Comparison of ENCODE assay signal across 8 mouse cellular contexts in genomic region chrX:155623701-155624281, GRCm38 (mm10). TPM values are rescaled to one million over a fixed set of nuclear protein-coding genes. Genes with fewer than 3 reads are reported as not detected.
DNase-seq lines count a peak whose midpoint lies in the region; ATAC-seq and TF ChIP-seq lines count a peak whose summit lies in the region.

Ptchd1 (minus strand) TSS chrX:155623814.

- H3K4me1 ChIP-seq in heart, embryonic 10.5 days, result no peaks in the 10 kb centered on the region
- H3K4me1 ChIP-seq in heart, adult 2 months (ENCODE audit: control insufficient read depth, insufficient read depth, low read length), result no peaks in the 10 kb centered on the region
- H3K4me1 ChIP-seq in ES-E14 (ENCODE audit: control insufficient read depth in 2 of 2, insufficient read depth in 2 of 2, low read length in 2 of 2, poor library complexity in 1 of 2), result no peaks in the 10 kb centered on the region
- H3K4me1 ChIP-seq in embryonic facial prominence, embryonic 10.5 days, result peaks cover 10% of the 10 kb centered on the region; the same call in 1 of the 2 replicates
- no peaks in the 10 kb centered on the region for H3K4me1 ChIP-seq in intestine, postnatal 0 days (replicated peaks; ENCODE audit: control insufficient read depth, insufficient read depth, low read length)
- H3K4me1 ChIP-seq in liver, postnatal 0 days (ENCODE audit: insufficient read depth), result no peaks in the 10 kb centered on the region
- H3K4me1 ChIP-seq in stomach, postnatal 0 days (replicated peaks; ENCODE audit: control insufficient read depth, insufficient read depth), result no peaks in the 10 kb centered on the region

- in situ Hi-C loops in ES-E14 (cut with MboI; ENCODE audit: low sequenced_read_pairs in 2 of 2, unreplicated experiment in 2 of 2), result no loop called here

- no peak for TF ChIP-seq CTCF in heart, adult 2 months (IDR thresholded peaks at IDR 0.05)
- TF ChIP-seq CTCF in intestine, postnatal 0 days (IDR thresholded peaks at IDR 0.05; ENCODE audit: low read depth), result no peak
- TF ChIP-seq CTCF in liver, postnatal 0 days (IDR thresholded peaks at IDR 0.05; ENCODE audit: low read depth), result no peak
- no peak for TF ChIP-seq CTCF in stomach, postnatal 0 days (IDR thresholded peaks at IDR 0.05; ENCODE audit: low read depth)

- H3K79me2 ChIP-seq in heart, adult 2 months (replicated peaks; ENCODE audit: control insufficient read depth, insufficient read depth, low read length), result no peaks in the 10 kb centered on the region

- H3K27me3 ChIP-seq in heart, embryonic 10.5 days (ENCODE audit: insufficient read depth, poor library complexity, severe bottlenecking), result peaks cover 57% of the 10 kb centered on the region
- no peaks in the 10 kb centered on the region for H3K27me3 ChIP-seq in heart, adult 2 months (ENCODE audit: control insufficient read depth, insufficient read depth, low read length)
- peaks cover 68% of the 10 kb centered on the region for H3K27me3 ChIP-seq in embryonic facial prominence, embryonic 10.5 days (replicated peaks; ENCODE audit: low read depth, poor library complexity, severe bottlenecking)
- peaks cover 21% of the 10 kb centered on the region; the same call in 1 of the 2 replicates for H3K27me3 ChIP-seq in intestine, postnatal 0 days (replicated peaks; ENCODE audit: control insufficient read depth, insufficient read depth, low read length)
- H3K27me3 ChIP-seq in liver, postnatal 0 days (ENCODE audit: insufficient read depth, low read length), result peaks cover 26% of the 10 kb centered on the region; the same call in 1 of the 2 replicates
- H3K27me3 ChIP-seq in stomach, postnatal 0 days (ENCODE audit: control insufficient read depth, insufficient read depth, low read length), result no peaks in the 10 kb centered on the region

- WGBS in heart, embryonic 10.5 days, result 11% methylated on average over 31 of the region's 34 CpGs
- 17% methylated on average over 34 of the region's 34 CpGs for WGBS in heart, adult 2 months
- 22% methylated on average over 34 of the region's 34 CpGs for WGBS in embryonic facial prominence, embryonic 10.5 days
- WGBS in intestine, postnatal 0 days, result 16% methylated on average over 29 of the region's 34 CpGs
- 26% methylated on average over 22 of the region's 34 CpGs for WGBS in liver, postnatal 0 days (ENCODE audit: insufficient replicate concordance)
- WGBS in stomach, postnatal 0 days, result 14% methylated on average over 25 of the region's 34 CpGs

- ATAC-seq in intestine, postnatal 0 days, result no peak
- ATAC-seq in liver, postnatal 0 days, result no peak
- peak; percentile 60; the same call in 1 of the 2 replicates for ATAC-seq in stomach, postnatal 0 days (ENCODE audit: low FRiP score, low TSS enrichment)

- peak within 1 kb of the TSS; percentile 72 for H3K4me2 ChIP-seq in intestine, postnatal 0 days (replicated peaks; ENCODE audit: low read depth)
- peak within 1 kb of the TSS; percentile 58 for H3K4me2 ChIP-seq in liver, postnatal 0 days (ENCODE audit: low read depth, low read length)
- peak within 1 kb of the TSS; percentile 60 for H3K4me2 ChIP-seq in stomach, postnatal 0 days (replicated peaks; ENCODE audit: low read depth)

- H3K27ac ChIP-seq in heart, embryonic 10.5 days, result no peak within 1 kb of the TSS
- H3K27ac ChIP-seq in heart, adult 2 months, result no peak within 1 kb of the TSS
- no peak within 1 kb of the TSS for H3K27ac ChIP-seq in ES-E14 (ENCODE audit: insufficient read depth, low read depth, low read length, poor library complexity, severe bottlenecking)
- H3K27ac ChIP-seq in embryonic facial prominence, embryonic 10.5 days (replicated peaks), result no peak within 1 kb of the TSS
- H3K27ac ChIP-seq in intestine, postnatal 0 days (ENCODE audit: low read depth, low read length), result no peak within 1 kb of the TSS
- H3K27ac ChIP-seq in liver, postnatal 0 days (ENCODE audit: low read depth), result no peak within 1 kb of the TSS
- 0 out of 2 replicates have a peak within 1 kb of the TSS, but pooled peaks have one; percentile 4 for H3K27ac ChIP-seq in stomach, postnatal 0 days (replicated peaks)

- H3K4me3 ChIP-seq in heart, embryonic 10.5 days, result peak within 1 kb of the TSS; percentile 63
- no peak within 1 kb of the TSS for H3K4me3 ChIP-seq in heart, adult 2 months
- H3K4me3 ChIP-seq in ES-E14 (ENCODE audit: insufficient read depth in 1 of 2, low read depth in 1 of 2, low read length in 2 of 2, poor library complexity in 1 of 2, severe bottlenecking in 1 of 2), result peak within 1 kb of the TSS; percentile 69
- peak within 1 kb of the TSS; percentile 64 for H3K4me3 ChIP-seq in embryonic facial prominence, embryonic 10.5 days
- peak within 1 kb of the TSS; percentile 41 for H3K4me3 ChIP-seq in intestine, postnatal 0 days (ENCODE audit: low read depth, low read length)
- peak within 1 kb of the TSS; percentile 24; the same call in 1 of the 2 replicates for H3K4me3 ChIP-seq in liver, postnatal 0 days (ENCODE audit: low read depth, low read length)
- peak within 1 kb of the TSS; percentile 43 for H3K4me3 ChIP-seq in stomach, postnatal 0 days (ENCODE audit: low read depth, low read length)

- no peak for TF ChIP-seq POLR2A in heart, adult 2 months (IDR thresholded peaks at IDR 0.05; ENCODE audit: insufficient read depth, low read depth, low read length)

- H3K9me3 ChIP-seq in heart, embryonic 10.5 days, result no peaks in the 10 kb centered on the region
- no peaks in the 10 kb centered on the region for H3K9me3 ChIP-seq in ES-E14 (ENCODE audit: control insufficient read depth, insufficient read depth, low read depth, low read length)
- no peaks in the 10 kb centered on the region for H3K9me3 ChIP-seq in embryonic facial prominence, embryonic 10.5 days
- H3K9me3 ChIP-seq in intestine, postnatal 0 days (ENCODE audit: control insufficient read depth), result no peaks in the 10 kb centered on the region
- H3K9me3 ChIP-seq in liver, postnatal 0 days (ENCODE audit: low read length), result no peaks in the 10 kb centered on the region
- no peaks in the 10 kb centered on the region for H3K9me3 ChIP-seq in stomach, postnatal 0 days (ENCODE audit: control insufficient read depth, low read length)

- H3K9ac ChIP-seq in heart, adult 2 months (ENCODE audit: low read depth, low read length), result no peak within 1 kb of the TSS
- peak within 1 kb of the TSS; percentile 61 for H3K9ac ChIP-seq in ES-E14 (ENCODE audit: insufficient read depth, low read depth, low read length, poor library complexity, severe bottlenecking)
- no peak within 1 kb of the TSS for H3K9ac ChIP-seq in intestine, postnatal 0 days (ENCODE audit: low read depth, low read length)
- H3K9ac ChIP-seq in liver, postnatal 0 days (replicated peaks), result no peak within 1 kb of the TSS
- H3K9ac ChIP-seq in stomach, postnatal 0 days (ENCODE audit: low read length), result peak within 1 kb of the TSS; percentile 35; the same call in 1 of the 2 replicates

- intact Hi-C loops in heart, adult 2 months (cut with DNase I), result no loop called here

- no peak for TF ChIP-seq EP300 in heart, adult 2 months (IDR thresholded peaks at IDR 0.05; ENCODE audit: insufficient read depth, low read depth, low read length)
- no peak for TF ChIP-seq EP300 in liver, postnatal 0 days (IDR thresholded peaks at IDR 0.05; ENCODE audit: low read depth)
- TF ChIP-seq EP300 in stomach, postnatal 0 days (optimal IDR thresholded peaks at IDR 0.05), result no peak

- no peaks in the 10 kb centered on the region for H3K36me3 ChIP-seq in heart, embryonic 10.5 days
- no peaks in the 10 kb centered on the region for H3K36me3 ChIP-seq in heart, adult 2 months (ENCODE audit: control insufficient read depth, insufficient read depth, low read length)
- no peaks in the 10 kb centered on the region for H3K36me3 ChIP-seq in ES-E14 (ENCODE audit: control insufficient read depth, insufficient read depth, low read length, poor library complexity, severe bottlenecking)
- no peaks in the 10 kb centered on the region for H3K36me3 ChIP-seq in embryonic facial prominence, embryonic 10.5 days (replicated peaks)
- no peaks in the 10 kb centered on the region for H3K36me3 ChIP-seq in intestine, postnatal 0 days (ENCODE audit: control insufficient read depth, insufficient read depth)
- no peaks in the 10 kb centered on the region for H3K36me3 ChIP-seq in liver, postnatal 0 days (replicated peaks; ENCODE audit: insufficient read depth, low read length)
- H3K36me3 ChIP-seq in stomach, postnatal 0 days (ENCODE audit: control insufficient read depth, insufficient read depth, low read length), result no peaks in the 10 kb centered on the region

- DNase-seq in heart, embryonic 10.5 days (ENCODE audit: low spot score), result no peak
- no peak for DNase-seq in heart, adult 2 months
- DNase-seq in ES-E14 (ENCODE audit: low read depth, low spot score), result no peak
- peak; percentile 42 for DNase-seq in embryonic facial prominence, embryonic 10.5 days (ENCODE audit: low spot score)
- DNase-seq in liver, postnatal 0 days, result no peak
- DNase-seq in stomach, postnatal 0 days (ENCODE audit: low spot score), result peak; percentile 14
- DNase-seq in ovary, postnatal 10 days (ENCODE audit: low spot score), result no peak

TF ChIP-seq in ES-E14, 5 proteins besides CTCF, POLR2A, EP300 and RAD21:
- TF ChIP-seq MAFK (IDR thresholded peaks at IDR 0.05; ENCODE audit: insufficient read depth, low read depth, low read length) (no peak), HCFC1 (IDR thresholded peaks at IDR 0.05; ENCODE audit: borderline replicate concordance, insufficient read depth, low read length) (no peak)

RNA-seq across cellular contexts. Expression of gene Ptchd1, which starts in this region (rescaled TPM):
- 0.12 and 0.34 TPM in 2 replicates for polyA plus RNA-seq in heart, embryonic 10.5 days (2016; fragmentation: Nextera tagmentation; extraction: Ambion mirVana)
- under 1 TPM in 1 of 2 experiments, not detected in 1; 0.26 TPM for total RNA-seq in heart, adult 2 months (2021)
- 0.04 and 0.23 TPM in 2 replicates for polyA plus RNA-seq in heart, adult 2 months (2012; rRNA removed)
- 0.67 and 0.69 TPM in 2 replicates for total RNA-seq in ES-E14 (2012; rRNA removed)
- polyA plus RNA-seq in embryonic facial prominence, embryonic 10.5 days (2016; fragmentation: Nextera tagmentation; extraction: Ambion mirVana), result 1.0 and 1.7 TPM in 2 replicates
- 0.56 and 0.82 TPM in 2 replicates for polyA plus RNA-seq in intestine, postnatal 0 days (2015; fragmentation: Nextera tagmentation; extraction: Ambion mirVana)
- not detected in 2 replicates for polyA plus RNA-seq in liver, postnatal 0 days (2015; fragmentation: Nextera tagmentation; extraction: Ambion mirVana)
- polyA plus RNA-seq in stomach, postnatal 0 days (2015; fragmentation: Nextera tagmentation; extraction: Ambion mirVana), result 1.8 and 2.0 TPM in 2 replicates

Comparison
In these comparisons a context has a peak if more than half of its experiments do, and no peak if none do; other contexts are left out.
1. DNase-seq: peak in embryonic facial prominence, embryonic 10.5 days (single experiment) and stomach, postnatal 0 days (single experiment); none in heart, embryonic 10.5 days (single experiment), heart, adult 2 months (0 of 2), ES-E14 (single experiment), liver, postnatal 0 days (single experiment) and ovary, postnatal 10 days (single experiment).
2. H3K9ac ChIP-seq: peak in ES-E14 (single experiment) and stomach, postnatal 0 days (single experiment); none in heart, adult 2 months (single experiment), intestine, postnatal 0 days (single experiment) and liver, postnatal 0 days (single experiment).
3. Peak in every context shown above with its lines, with median percentiles within 50 percentile points of each other: H3K4me2 ChIP-seq.